Mouse (Mus musculus) layer of hippocampus, adult 11-12 months (tissue): ENCODE measurements around the gene Plekhf1.
A peak's percentile ranks its signal among the peaks of the same experiment; 100 is the strongest.

Experiments used
- DNase-seq: peaks from one replicate; pipeline ENCODE4 v3.0.0; 2022; ENCODE audit warnings: low spot score

Gene Plekhf1

DNA sequence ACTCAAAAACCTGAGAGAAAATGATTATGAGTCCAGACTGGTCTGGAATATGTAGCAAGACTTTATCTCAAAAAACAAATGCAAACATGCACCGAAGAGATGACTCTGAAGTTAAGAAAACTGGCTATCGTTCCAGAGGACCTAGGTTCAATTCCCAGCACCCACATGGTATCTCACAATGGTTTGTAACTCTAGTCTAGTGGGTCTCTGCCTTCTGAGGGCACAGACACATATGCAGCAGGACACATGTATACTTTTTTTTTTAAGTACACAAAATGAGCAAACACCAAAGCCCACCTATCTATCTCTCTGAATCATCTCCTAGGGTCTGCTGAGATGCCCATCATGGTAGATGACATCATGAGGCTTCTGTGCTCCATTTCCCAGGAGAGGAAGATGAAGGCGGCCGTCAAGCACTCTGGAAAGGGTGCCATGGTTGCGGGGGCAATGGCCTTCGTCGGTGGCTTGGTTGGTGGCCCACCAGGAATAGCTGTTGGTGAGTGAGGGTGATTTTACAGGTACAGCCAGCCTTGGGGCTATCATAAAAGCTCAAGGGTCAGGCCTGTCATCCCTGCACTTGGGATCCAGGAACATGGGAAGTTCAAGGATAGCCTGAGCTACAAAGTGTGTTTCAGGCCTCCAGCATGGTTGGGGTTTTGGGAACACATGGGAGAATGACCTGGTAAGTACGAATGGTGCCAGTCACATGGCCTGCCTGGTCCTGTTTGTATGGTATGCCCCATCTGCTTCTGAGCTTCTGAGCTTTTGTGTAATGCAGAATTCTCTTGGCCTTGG, 39.3 kb downstream of the Plekhf1 start:
- no peak for DNase-seq

DNA sequence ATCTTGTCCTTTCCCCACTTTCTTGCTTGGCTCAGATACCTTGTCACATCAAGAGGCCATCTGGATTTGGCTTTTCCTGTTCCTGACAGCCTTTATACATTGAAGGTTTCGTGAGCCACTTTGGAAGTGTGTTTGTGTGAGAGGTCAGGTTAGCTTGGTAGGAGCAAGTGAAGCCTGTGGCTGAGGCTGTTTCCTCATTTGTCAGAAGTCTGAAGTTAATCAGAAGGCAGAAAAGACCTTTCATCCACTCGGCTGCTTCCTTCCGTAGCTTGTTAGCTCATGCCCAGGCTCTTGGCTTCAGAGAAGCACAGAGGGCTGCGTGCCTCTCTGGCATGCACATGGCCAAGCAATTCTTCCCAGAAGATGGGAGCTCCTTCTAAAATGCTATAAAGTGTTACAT, 40.0 kb downstream of the Plekhf1 start:
- DNase-seq: no peak

DNA sequence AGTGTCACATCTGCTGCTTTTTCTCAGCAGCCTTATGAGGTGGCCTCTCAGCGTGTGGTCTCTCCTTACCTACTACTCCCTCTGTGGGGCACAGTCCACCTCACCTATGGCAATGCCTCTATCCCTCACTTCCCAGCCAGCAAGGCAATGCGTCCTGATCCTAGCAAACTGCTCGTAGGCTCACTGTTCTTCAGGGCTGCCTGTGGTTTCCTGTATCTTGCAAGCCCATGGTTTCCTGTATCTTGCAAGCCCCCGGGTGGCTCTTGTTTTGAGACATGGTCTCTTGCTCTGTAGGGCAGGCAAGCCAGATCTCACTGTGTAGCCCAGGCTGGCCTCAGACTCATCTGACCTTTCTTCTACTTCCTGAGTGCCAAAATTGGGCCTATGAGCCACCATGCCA, 41.0 kb downstream of the Plekhf1 start:
- DNase-seq: no peak

DNA sequence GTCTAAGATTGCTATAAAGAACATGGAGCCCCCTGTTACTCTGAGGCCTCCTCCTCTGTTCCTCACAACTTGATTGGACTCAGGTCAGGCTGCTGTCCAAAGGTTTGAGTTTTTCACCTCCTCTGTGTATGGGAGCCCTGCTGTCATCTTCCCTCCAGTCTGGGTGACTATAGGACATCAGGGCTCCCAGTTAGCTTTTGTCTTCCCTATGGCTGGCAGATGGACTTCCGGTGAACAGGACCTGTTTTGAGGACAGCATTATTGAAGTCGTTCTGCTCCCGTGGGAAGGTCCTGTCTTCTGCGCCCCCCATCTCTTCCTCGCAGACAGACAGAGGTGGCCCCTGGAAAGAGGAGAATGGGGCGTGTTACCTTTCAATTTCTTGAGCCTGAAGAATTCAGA, 43.0 kb downstream of the Plekhf1 start:
- DNase-seq: no peak

DNA sequence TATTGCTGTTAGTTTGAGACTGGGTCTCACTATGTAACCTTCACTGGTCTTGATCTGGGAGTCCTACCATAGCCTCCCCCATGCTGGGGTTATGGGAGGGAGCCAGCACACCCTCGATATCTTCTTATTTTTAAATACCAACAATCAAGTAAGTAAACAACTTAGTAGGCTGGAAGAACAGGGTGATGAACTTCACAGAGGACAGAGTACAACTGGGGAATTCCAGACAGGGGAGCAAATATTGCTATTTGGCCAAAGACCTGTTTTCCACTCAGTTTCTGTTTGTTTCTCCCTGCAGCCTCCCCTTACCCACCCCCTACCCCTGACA, 43.4 kb downstream of the Plekhf1 start:
- DNase-seq: no peak

DNA sequence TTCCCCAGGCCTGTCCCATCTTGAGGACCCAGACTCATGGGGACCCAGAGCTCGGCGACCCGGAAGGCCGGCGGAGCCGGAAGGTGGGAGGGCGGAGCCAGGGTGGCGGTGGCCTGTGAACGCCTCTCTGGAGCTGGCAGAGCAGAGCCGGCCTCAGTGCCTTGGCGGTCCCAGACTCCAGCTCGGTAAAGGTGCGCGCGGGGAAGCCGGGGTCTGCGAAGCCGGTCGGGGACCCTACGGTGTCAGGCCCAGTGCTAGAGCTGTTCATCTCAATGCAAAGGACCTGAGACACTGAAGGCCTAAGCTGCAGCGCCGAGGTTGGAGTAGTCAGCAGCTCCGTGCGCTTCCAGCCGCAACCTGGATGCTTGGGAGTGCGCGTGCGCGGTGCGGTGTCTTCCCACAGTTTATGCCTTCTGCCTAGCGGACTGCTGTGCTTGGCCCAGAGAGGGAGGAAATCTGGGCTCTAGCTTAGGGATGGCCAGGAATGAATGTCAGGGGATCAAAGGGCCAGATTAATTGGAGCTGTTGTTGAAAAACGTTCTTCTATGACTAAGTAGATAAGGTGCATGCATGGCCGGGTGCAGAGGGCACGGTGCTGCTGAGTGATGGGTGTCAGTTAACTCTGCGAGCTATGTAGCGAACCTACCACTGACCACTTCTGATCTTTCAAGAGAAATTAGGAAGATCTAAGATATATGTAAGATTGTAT, 44.0 kb downstream of the Plekhf1 start:
- DNase-seq: peak; percentile 86

DNA sequence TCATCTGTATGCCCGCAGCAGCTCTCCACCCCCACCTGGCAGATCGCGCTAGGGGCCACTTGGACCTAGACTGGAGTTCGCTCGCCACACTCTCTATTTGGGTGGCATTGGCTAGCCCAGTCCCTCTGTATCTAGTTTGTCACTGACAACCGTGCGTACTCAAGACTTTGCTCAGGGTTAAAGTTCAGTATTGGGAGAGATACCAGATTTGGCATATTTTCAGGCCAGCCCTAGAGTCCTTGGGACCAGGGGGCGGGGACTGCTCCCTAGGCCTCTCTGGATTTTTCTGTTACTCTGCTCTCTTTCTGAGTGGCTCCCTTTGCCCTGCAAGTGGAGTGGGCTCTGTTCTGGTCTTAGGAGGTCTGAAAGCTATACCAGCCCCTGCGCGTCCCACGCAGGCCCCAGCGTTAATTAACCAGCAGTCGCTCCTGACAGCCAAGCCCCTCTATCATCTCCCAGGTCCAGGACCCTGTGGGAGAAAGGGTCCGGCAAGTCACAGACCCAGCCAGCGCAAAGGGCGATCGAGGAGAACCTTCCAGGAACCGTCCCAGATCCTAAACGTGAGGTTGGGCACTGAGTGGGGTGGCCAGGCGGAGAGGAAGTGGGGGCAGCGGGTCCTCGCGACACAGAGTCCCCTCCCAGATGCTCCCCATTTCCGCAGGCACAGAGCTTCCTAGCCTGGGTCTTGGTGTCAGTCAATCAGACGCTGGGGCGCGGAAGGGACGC, 44.7 kb downstream of the Plekhf1 start, which contains the start of gene 1600014C10Rik:
Gene 1600014C10Rik (plus strand): TSS at position 256 of the 726 bp plus-strand sequence.
- no peak for DNase-seq

DNA sequence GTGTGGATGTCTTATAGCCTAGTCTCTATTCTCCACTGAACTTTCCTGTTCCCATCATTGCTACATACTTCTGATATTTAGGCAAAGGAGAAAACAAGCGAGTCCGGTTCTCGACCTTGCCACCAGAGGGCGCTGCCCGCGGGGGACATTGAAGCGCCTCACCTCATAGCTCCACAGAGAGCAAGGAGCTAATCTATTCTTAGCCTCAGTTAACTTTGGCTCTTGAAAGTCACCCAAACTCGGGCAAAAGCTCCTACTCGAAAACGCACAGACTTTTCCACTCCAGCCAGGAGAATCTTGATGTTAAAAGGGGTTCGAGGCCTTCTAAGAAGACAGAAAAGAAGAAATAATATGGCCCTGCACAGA, 45.2 kb downstream of the Plekhf1 start:
- peak; percentile 85 for DNase-seq

DNA sequence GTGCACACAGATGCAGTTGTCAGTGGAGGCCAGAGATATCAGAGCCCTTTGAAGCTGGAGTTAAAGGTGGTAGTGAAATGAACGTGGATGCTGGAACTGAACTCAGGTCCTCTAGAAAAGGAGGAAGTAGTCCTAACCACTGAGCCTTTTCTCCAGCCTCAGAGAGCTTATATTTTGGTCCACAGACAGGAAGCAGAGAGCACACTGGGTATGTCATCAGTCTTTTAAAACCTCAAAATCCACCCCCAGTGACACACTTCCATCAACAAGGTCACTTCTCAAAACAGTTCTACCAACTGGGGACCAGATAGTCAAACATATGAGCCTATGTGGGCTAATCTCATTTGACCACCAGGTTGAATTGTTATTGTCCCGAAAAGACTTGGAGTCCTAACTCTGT, 46.5 kb downstream of the Plekhf1 start:
- DNase-seq: no peak

DNA sequence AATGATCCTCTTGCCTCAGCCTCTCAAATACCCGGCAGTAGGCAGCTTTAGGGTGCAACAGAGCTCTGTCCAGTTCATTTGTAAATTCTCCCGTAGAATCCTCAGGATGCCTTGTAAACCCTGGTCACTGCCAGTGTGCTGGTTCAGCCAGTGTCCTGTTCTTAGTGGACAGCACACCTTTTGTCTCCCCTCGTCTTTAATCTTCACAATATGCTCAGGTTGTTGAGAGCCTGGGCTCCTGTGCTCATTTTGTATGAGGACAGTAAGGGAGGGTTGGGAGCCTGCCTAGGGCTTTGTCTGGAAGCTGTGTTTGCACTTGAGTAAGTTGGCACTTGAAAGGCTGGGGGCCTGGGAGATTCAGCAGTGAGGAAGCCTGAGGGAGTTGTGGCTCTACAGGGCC, 47.9 kb downstream of the Plekhf1 start:
- DNase-seq: no peak

DNA sequence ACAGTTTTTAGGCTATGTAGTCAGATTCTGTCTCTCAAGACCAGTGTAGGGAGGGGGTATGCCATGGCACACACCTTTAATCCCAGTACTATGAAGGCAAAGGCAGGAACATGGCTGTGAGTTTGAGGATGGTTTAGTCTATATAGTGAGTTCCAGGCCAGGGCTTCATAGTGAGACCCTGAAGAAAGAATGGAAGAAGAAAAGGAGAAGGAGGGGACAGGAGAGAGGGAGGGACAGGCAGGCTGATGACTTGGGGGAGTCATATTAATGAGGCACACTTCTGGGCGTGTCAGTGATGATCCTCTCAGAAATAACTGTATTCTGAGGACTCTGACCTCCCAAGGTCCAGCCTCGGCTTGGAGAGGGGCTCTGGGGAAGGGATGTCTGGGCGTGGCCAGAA, 51.8 kb downstream of the Plekhf1 start:
- no peak for DNase-seq

DNA sequence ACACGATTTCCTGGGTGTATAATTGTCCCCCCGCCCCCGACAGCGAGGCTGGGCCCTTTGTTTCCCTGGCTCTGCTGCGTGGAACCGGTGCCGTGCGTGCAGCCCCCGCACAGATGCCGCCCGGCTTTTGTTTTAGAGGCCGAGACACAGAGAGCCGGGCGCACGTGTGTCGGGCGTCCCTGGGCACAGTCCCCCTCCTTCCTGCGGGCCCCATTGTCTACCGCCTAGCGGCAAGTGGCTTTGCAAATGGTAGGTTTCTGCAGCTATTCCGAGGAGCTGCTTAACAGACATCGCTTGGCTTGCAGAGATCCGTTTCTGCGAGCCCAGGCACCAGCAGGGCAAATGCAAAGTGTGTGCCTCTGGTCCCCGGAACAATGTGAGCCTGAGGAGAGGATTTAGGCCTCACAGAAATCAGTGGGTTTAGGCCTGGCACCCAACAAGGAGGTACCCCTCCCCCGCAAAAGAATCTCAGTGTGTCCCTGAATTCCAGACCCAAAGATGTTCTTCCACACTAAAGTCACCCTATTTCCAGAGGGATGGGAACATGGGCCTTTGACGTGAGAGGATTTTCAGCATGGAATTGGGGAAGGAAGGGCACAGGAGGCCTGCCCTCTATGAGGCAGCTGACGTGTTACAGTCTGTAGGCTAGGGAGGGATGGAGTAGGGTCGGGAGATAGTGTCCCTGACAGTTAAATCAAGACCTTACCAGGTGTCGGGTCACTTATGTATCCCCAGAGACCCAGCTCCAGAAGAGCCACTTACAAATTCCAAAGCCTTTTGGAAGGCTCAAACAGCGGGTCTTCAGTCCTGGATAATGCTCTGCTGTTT, 53.3 kb downstream of the Plekhf1 start:
- peak; percentile 64 for DNase-seq

DNA sequence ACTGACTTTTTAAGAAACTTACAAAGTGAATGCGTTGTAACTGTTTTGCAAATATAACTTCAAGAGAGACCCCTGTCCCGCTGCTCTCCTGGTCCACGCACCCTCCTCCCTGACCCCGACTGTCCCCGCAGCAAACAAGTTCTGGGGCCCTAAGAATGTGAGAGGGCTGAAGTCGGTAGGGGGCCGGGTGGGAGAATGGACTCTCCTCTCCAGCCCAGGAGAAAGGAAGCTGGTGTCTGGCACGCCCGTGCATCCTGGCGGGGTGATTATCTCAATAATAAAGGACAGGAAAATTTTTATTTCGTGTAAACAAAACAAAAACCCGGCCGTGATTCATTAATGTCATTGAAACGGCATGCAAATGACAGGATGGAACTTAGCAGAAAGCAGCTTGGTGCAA, 53.9 kb downstream of the Plekhf1 start:
- DNase-seq: no peak

DNA sequence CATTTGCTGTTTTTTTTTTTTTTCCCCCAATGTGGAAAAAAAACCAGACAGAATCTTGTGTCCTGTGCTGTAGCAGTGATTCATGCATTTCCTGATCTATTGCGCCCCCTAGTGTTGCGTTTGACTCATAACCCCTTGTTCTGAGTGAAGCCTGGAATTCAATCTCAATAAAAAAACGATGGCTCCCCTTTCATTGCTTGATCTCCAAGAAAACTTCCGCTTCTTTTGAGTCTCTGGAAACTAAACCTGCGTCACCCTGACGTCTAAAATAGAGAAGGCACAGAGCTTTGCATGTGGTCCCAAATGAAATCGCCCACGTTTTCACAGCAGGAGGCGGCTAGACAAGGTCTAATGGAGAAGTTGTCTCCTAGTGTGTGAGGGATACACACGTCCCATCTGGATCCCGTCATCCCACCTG, 60.1 kb downstream of the Plekhf1 start:
- DNase-seq: peak; percentile 67
